Mouse (Mus musculus) A20 (cell line): ENCODE results near the gene Faim.
A peak's percentile ranks its signal among the peaks of the same experiment; 100 is the strongest.

ENCODE experiments used
- DNase-seq: peaks from one replicate; pipeline ENCODE4 v3.0.0-alpha.2; 2011; ENCODE audit warnings: low read depth, low spot score

Gene Faim

GRCm38 (mm10) chr9:98985800-98986475 is at the start of gene Faim:
Faim (plus strand) TSS chr9:98986373.
- peak; percentile 99 for DNase-seq

GRCm38 (mm10) chr9:98939290-98939689 is 46.9 kb upstream of the Faim start:
- peak; percentile 27 for DNase-seq

GRCm38 (mm10) chr9:98952171-98953050 is 33.8 kb upstream of the Faim start:
- no peak for DNase-seq

GRCm38 (mm10) chr9:98953291-98953690 is 32.9 kb upstream of the Faim start:
- no peak for DNase-seq

GRCm38 (mm10) chr9:98953830-98954229 is 32.3 kb upstream of the Faim start:
- DNase-seq: no peak

GRCm38 (mm10) chr9:98954391-98955102 is 31.6 kb upstream of the Faim start:
- no peak for DNase-seq

GRCm38 (mm10) chr9:98955103-98955715 is 31.0 kb upstream of the Faim start, which contains the start of gene Foxl2:
Foxl2 (plus strand) TSS chr9:98955288.
- no peak for DNase-seq

- DNase-seq: no peak
Measured at GRCm38 (mm10) chr9:98955716-98956224, 30.4 kb upstream of the Faim start.

- no peak for DNase-seq
Measured at GRCm38 (mm10) chr9:98956591-98957381, 29.4 kb upstream of the Faim start.

- no peak for DNase-seq
Measured at GRCm38 (mm10) chr9:98957751-98958351, 28.3 kb upstream of the Faim start.

- DNase-seq: no peak
Measured at GRCm38 (mm10) chr9:98958628-98959027, 27.5 kb upstream of the Faim start.

GRCm38 (mm10) chr9:98959851-98960250 is 26.3 kb upstream of the Faim start:
- no peak for DNase-seq

- peak; percentile 16 for DNase-seq
Measured at GRCm38 (mm10) chr9:98960348-98960747, 25.8 kb upstream of the Faim start.

- no peak for DNase-seq
Measured at GRCm38 (mm10) chr9:98961591-98962477, 24.3 kb upstream of the Faim start.

GRCm38 (mm10) chr9:98962478-98963142 is 23.6 kb upstream of the Faim start:
- DNase-seq: no peak

- no peak for DNase-seq
Measured at GRCm38 (mm10) chr9:98963661-98964060, 22.5 kb upstream of the Faim start.

GRCm38 (mm10) chr9:98965084-98965483 is 21.1 kb upstream of the Faim start:
- DNase-seq: peak; percentile 26

- no peak for DNase-seq
Measured at GRCm38 (mm10) chr9:98973101-98973521, 13.1 kb upstream of the Faim start.

GRCm38 (mm10) chr9:98973561-98973960 is 12.6 kb upstream of the Faim start:
- DNase-seq: no peak
